Mouse (Mus musculus): Measurements from ENCODE around the gene Ano9. TPM values are rescaled to one million over a fixed set of nuclear protein-coding genes. Genes with fewer than 3 reads are reported as not detected.

Gene Ano9
- polyA plus RNA-seq (2014; fragmentation: Nextera tagmentation; extraction: Ambion mirVana), result 3.0 and 4.4 TPM in 2 replicates

DNA sequence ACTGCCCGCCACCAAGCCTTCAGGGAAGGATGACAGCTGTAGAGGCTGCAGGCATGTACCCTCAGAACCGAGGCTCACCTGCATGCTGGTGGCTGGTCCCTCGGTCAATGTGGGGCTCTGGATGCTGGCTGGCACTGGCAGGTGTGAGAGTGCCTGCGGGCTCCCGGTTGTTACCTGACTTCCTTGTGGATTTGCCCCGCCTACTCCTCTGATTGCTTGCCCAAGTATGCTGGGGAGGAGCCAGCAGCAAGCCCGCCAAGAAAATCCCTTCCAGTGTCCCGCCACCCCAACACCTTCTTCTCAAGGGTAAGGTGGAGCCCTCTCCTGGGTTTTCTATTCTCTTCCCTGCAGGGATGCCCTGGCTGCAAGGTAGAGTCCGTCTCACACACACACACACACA, at the start of gene Ano9:
Gene Ano9, minus strand, starts transcription at position 171 of the 400 bp plus-strand sequence.
- H3K27me3 ChIP-seq (ENCODE audit: control insufficient read depth, insufficient read depth, low read length), result no peaks in the 10 kb centered on the region
- H3K27ac ChIP-seq (ENCODE audit: low read depth, low read length), result no peak within 1 kb of the TSS
- no peaks in the 10 kb centered on the region for H3K9me3 ChIP-seq (ENCODE audit: control insufficient read depth, low read length)
- H3K9ac ChIP-seq (ENCODE audit: low read depth, low read length), result peak within 1 kb of the TSS; percentile 19; the same call in 1 of the 2 replicates
- 0 out of 2 replicates have a peak, but pooled peaks cover 3% of the 10 kb centered on the region for H3K4me1 ChIP-seq (ENCODE audit: control insufficient read depth, insufficient read depth, low read length)
- 10% methylated on average over 9 of the region's 9 CpGs for WGBS
- no peak within 1 kb of the TSS for H3K4me3 ChIP-seq (ENCODE audit: low read length)
- ATAC-seq (ENCODE audit: low FRiP score, low TSS enrichment), result no peak
- no peaks in the 10 kb centered on the region for H3K36me3 ChIP-seq (ENCODE audit: control insufficient read depth, insufficient read depth, low read length)
- H3K4me2 ChIP-seq (replicated peaks; ENCODE audit: low read depth, low read length), result peak within 1 kb of the TSS; percentile 31

- no peak overlapping the region for H3K27ac ChIP-seq (ENCODE audit: low read depth, low read length)
- 91% methylated on average over 6 of the region's 6 CpGs for WGBS
Observed at GRCm38 (mm10) chr7:141164850-141165249, 47.2 kb upstream of the Ano9 start.

DNA sequence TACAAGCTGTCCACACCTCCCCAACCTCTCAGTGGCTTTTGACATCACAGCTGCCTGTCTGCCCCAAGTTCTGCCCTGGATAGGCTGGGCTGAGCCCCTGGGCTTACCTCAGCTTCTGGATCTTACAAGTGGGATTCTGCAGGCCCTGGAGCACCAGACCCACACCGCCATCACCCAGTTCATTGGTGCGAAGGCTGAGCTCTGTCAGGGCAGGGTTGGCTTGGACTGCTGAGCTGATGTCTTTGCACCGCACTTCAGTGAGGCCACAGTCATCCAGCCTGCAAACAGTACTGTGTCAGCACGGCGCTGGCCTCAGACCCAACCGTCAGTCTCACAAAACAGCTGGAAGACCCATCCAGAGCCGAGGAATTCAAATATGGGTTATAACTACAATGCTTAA, 46.8 kb upstream of the Ano9 start:
- no peak overlapping the region for H3K4me3 ChIP-seq (ENCODE audit: low read length)
- no peak for ATAC-seq (ENCODE audit: low FRiP score, low TSS enrichment)
- WGBS, result 93% methylated on average over 7 of the region's 7 CpGs
- H3K4me2 ChIP-seq (replicated peaks; ENCODE audit: low read depth, low read length), result no peak overlapping the region
- H3K9ac ChIP-seq (ENCODE audit: low read depth, low read length), result no peak overlapping the region
- H3K4me1 ChIP-seq (ENCODE audit: control insufficient read depth, insufficient read depth, low read length), result peaks cover 13% of the 10 kb centered on the region
- no peak overlapping the region for H3K27ac ChIP-seq (ENCODE audit: low read depth, low read length)
- no peaks in the 10 kb centered on the region for H3K27me3 ChIP-seq (ENCODE audit: control insufficient read depth, insufficient read depth, low read length)
- no peaks in the 10 kb centered on the region for H3K9me3 ChIP-seq (ENCODE audit: control insufficient read depth, low read length)
- peaks cover 53% of the 10 kb centered on the region for H3K36me3 ChIP-seq (ENCODE audit: control insufficient read depth, insufficient read depth, low read length)

More at GRCm38 (mm10) chr7:141164850-141165249, 47.2 kb upstream of the Ano9 start:
- no peak overlapping the region for H3K4me2 ChIP-seq (replicated peaks; ENCODE audit: low read depth, low read length)
- no peak for ATAC-seq (ENCODE audit: low FRiP score, low TSS enrichment)
- H3K27me3 ChIP-seq (ENCODE audit: control insufficient read depth, insufficient read depth, low read length), result no peaks in the 10 kb centered on the region
- no peak overlapping the region for H3K9ac ChIP-seq (ENCODE audit: low read depth, low read length)
- no peak overlapping the region for H3K4me3 ChIP-seq (ENCODE audit: low read length)
- H3K4me1 ChIP-seq (ENCODE audit: control insufficient read depth, insufficient read depth, low read length), result peaks cover 13% of the 10 kb centered on the region
- peaks cover 50% of the 10 kb centered on the region for H3K36me3 ChIP-seq (ENCODE audit: control insufficient read depth, insufficient read depth, low read length)
- no peaks in the 10 kb centered on the region for H3K9me3 ChIP-seq (ENCODE audit: control insufficient read depth, low read length)

DNA sequence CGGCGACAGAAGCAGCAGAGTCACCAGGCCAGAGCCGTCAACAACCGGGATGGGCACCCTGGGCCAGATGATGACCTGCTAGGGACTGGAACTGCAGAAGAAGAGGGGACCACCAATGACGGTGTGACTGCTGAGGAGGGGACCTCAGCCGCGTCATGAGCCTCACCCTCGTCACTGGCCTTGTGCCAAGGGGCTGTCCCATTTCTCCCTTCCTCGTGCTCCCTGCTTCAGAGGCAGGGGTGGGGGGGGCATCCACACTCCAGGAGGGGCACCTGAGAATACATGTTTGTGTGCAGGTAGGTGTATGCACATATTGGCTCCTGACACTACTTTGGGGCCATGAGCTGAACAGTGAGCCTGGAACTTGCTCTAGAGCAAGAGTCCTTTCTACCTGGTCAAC, 37.8 kb upstream of the Ano9 start:
- 87% methylated on average over 9 of the region's 9 CpGs for WGBS
- Histone ChIP-seq H3K27me3 (ENCODE audit: control insufficient read depth, insufficient read depth, low read length) (no peaks in the 10 kb centered on the region), H3K4me1 (ENCODE audit: control insufficient read depth, insufficient read depth, low read length) (no peaks in the 10 kb centered on the region), H3K9me3 (ENCODE audit: control insufficient read depth, low read length) (no peaks in the 10 kb centered on the region), H3K27ac (ENCODE audit: low read depth, low read length) (no peak overlapping the region), H3K4me3 (ENCODE audit: low read length) (no peak overlapping the region), H3K9ac (ENCODE audit: low read depth, low read length) (no peak overlapping the region), H3K4me2 (replicated peaks; ENCODE audit: low read depth, low read length) (no peak overlapping the region), H3K36me3 (ENCODE audit: control insufficient read depth, insufficient read depth, low read length) (peaks cover 52% of the 10 kb centered on the region)
- no peak for ATAC-seq (ENCODE audit: low FRiP score, low TSS enrichment)

DNA sequence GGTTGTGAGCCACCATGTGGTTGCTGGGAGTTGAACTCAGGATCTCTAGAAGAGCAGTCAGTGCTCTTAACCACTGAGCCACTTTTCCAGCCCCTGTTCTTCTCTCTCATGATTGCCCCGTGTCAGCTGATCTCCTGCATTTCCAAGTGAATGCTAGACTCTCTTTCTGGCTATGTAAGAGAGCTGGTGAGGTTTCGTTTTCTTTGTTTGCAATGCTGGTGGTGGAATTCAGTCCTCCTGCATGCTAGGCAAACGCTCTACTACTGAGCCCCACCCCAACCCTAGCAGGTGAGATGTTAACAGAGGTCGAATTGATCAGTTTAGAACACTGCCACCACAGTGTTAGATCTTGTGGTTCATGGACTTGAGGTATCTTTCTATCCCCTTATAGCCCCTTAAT, 31.0 kb upstream of the Ano9 start:
- no peaks in the 10 kb centered on the region for H3K4me1 ChIP-seq (ENCODE audit: control insufficient read depth, insufficient read depth, low read length)
- WGBS, result 78% methylated on average over 4 of the region's 4 CpGs

DNA sequence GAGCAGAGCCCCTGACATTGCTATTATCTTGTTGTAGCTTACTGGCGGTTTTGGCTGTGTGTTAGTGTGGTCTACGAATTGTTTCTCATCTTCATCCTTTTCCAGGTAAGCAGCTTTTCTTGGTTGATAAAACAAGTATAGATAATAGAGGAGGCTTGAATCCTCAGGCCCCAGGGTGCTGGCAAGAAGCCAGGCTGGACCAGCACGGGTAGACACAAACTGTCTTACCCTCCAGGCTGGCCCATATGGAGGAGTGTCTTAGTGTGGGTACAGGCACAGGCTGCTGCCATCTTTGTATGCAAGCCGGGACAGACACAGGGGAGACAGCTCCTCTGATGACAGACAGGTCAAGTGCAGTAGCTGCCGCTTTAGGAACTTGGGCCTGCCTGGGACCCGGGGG, 29.4 kb upstream of the Ano9 start:
- H3K9ac ChIP-seq (ENCODE audit: low read depth, low read length), result no peak overlapping the region
- 88% methylated on average over 6 of the region's 6 CpGs for WGBS
- H3K27me3 ChIP-seq (ENCODE audit: control insufficient read depth, insufficient read depth, low read length), result no peaks in the 10 kb centered on the region
- no peaks in the 10 kb centered on the region for H3K9me3 ChIP-seq (ENCODE audit: control insufficient read depth, low read length)
- no peaks in the 10 kb centered on the region for H3K4me1 ChIP-seq (ENCODE audit: control insufficient read depth, insufficient read depth, low read length)
- H3K36me3 ChIP-seq (ENCODE audit: control insufficient read depth, insufficient read depth, low read length), result peaks cover 33% of the 10 kb centered on the region
- no peak overlapping the region for H3K4me3 ChIP-seq (ENCODE audit: low read length)
- no peak for ATAC-seq (ENCODE audit: low FRiP score, low TSS enrichment)
- no peak overlapping the region for H3K4me2 ChIP-seq (replicated peaks; ENCODE audit: low read depth, low read length)
- no peak overlapping the region for H3K27ac ChIP-seq (ENCODE audit: low read depth, low read length)

More for the DNA sequence above, 31.0 kb upstream of the Ano9 start:
- Histone ChIP-seq H3K27ac (ENCODE audit: low read depth, low read length) (no peak overlapping the region), H3K9ac (ENCODE audit: low read depth, low read length) (no peak overlapping the region), H3K27me3 (ENCODE audit: control insufficient read depth, insufficient read depth, low read length) (no peaks in the 10 kb centered on the region), H3K4me3 (ENCODE audit: low read length) (no peak overlapping the region), H3K4me2 (replicated peaks; ENCODE audit: low read depth, low read length) (no peak overlapping the region), H3K9me3 (ENCODE audit: control insufficient read depth, low read length) (no peaks in the 10 kb centered on the region), H3K36me3 (ENCODE audit: control insufficient read depth, insufficient read depth, low read length) (peaks cover 40% of the 10 kb centered on the region)
- no peak for ATAC-seq (ENCODE audit: low FRiP score, low TSS enrichment)

DNA sequence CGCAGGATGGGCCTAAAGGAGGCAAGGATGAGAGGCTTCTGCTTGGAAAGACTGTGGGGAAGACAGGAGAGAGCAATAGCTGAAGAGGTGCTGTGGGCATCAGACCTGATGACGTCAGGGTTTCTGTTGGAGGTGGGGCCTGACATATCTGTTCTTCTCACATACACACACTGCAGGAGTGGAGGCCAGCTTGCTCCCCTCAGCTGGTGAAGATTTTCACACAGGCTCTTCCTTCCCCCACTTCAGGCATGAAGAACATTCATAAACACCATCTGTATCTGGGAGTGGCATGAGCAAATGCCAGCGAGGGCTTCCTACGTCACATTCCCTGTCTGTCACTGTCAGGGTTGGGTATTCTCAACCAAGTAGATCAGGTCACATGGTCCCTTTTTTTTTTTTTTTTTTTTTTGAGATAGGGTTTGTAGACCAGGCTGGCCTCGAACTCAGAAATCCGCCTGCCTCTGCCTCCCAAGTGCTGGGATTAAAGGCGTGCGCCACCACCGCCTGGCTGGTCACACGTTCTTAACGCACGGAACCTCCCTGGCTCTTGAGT, 28.5 kb upstream of the Ano9 start:
- Histone ChIP-seq H3K36me3 (ENCODE audit: control insufficient read depth, insufficient read depth, low read length) (peaks cover 23% of the 10 kb centered on the region), H3K4me3 (ENCODE audit: low read length) (no peak overlapping the region), H3K9ac (ENCODE audit: low read depth, low read length) (no peak overlapping the region), H3K27ac (ENCODE audit: low read depth, low read length) (no peak overlapping the region), H3K9me3 (ENCODE audit: control insufficient read depth, low read length) (no peaks in the 10 kb centered on the region), H3K4me2 (replicated peaks; ENCODE audit: low read depth, low read length) (no peak overlapping the region), H3K27me3 (ENCODE audit: control insufficient read depth, insufficient read depth, low read length) (no peaks in the 10 kb centered on the region), H3K4me1 (ENCODE audit: control insufficient read depth, insufficient read depth, low read length) (no peaks in the 10 kb centered on the region)
- no peak for ATAC-seq (ENCODE audit: low FRiP score, low TSS enrichment)
- 95% methylated on average over 12 of the region's 12 CpGs for WGBS

- ATAC-seq (ENCODE audit: low FRiP score, low TSS enrichment), result no peak
- Histone ChIP-seq H3K4me3 (ENCODE audit: low read length) (no peak overlapping the region), H3K4me2 (replicated peaks; ENCODE audit: low read depth, low read length) (no peak overlapping the region), H3K36me3 (ENCODE audit: control insufficient read depth, insufficient read depth, low read length) (peaks cover 22% of the 10 kb centered on the region), H3K9me3 (ENCODE audit: control insufficient read depth, low read length) (no peaks in the 10 kb centered on the region), H3K27ac (ENCODE audit: low read depth, low read length) (no peak overlapping the region), H3K27me3 (ENCODE audit: control insufficient read depth, insufficient read depth, low read length) (no peaks in the 10 kb centered on the region), H3K9ac (ENCODE audit: low read depth, low read length) (no peak overlapping the region), H3K4me1 (ENCODE audit: control insufficient read depth, insufficient read depth, low read length) (no peaks in the 10 kb centered on the region)
- 90% methylated on average over 1 of the region's 1 CpGs for WGBS
Observed at GRCm38 (mm10) chr7:141145403-141145802, 27.8 kb upstream of the Ano9 start.

- no peak overlapping the region for H3K9ac ChIP-seq (ENCODE audit: low read depth, low read length)
- no peaks in the 10 kb centered on the region for H3K4me1 ChIP-seq (ENCODE audit: control insufficient read depth, insufficient read depth, low read length)
- no peak overlapping the region for H3K4me2 ChIP-seq (replicated peaks; ENCODE audit: low read depth, low read length)
- no peak overlapping the region for H3K27ac ChIP-seq (ENCODE audit: low read depth, low read length)
- no peaks in the 10 kb centered on the region for H3K27me3 ChIP-seq (ENCODE audit: control insufficient read depth, insufficient read depth, low read length)
- no peak for ATAC-seq (ENCODE audit: low FRiP score, low TSS enrichment)
- no peak overlapping the region for H3K4me3 ChIP-seq (ENCODE audit: low read length)
- peaks cover 28% of the 10 kb centered on the region for H3K36me3 ChIP-seq (ENCODE audit: control insufficient read depth, insufficient read depth, low read length)
- H3K9me3 ChIP-seq (ENCODE audit: control insufficient read depth, low read length), result no peaks in the 10 kb centered on the region
- 89% methylated on average over 3 of the region's 3 CpGs for WGBS
Observed at GRCm38 (mm10) chr7:141144650-141145049, 27.0 kb upstream of the Ano9 start.

All from kidney, embryonic 14.5 days (tissue).